Mouse (Mus musculus): Measurements from ENCODE around the gene Fgfr2.

DNA sequence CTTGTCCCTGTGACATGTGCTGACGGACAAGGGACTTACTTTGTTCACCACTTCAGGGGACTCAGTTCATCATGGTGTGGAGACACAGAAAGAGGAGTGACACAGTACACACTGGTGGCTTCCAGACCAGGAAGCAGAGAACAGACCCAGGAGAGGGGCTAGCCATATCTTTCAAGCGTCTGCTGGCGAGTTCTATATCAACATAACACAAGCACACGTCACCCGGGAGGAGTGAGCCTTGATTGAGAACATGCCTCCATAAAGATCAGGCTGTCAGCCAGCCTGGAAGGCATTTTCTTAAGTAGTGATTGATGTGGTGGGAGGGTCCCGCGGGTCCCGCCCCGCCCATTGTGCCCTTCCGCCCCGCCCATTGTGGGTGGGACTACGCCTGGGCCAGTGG is 1993.1 kb downstream of the Fgfr2 start:
- TF ChIP-seq CTCF (IDR thresholded peaks at IDR 0.05; ENCODE audit: insufficient read depth, low read length) = no peak
- no peak for TF ChIP-seq POLR2A (IDR thresholded peaks at IDR 0.05; ENCODE audit: borderline replicate concordance, extremely low read depth, low read depth, low read length)
